Mouse (Mus musculus) MEL (cell line): ENCODE data around the gene Slc29a2. TPM values are rescaled to one million over a fixed set of nuclear protein-coding genes. Genes with fewer than 3 reads are reported as not detected.

Source experiments
- DNase-seq: peaks from one replicate; pipeline ENCODE4 v3.0.0; 2011; ENCODE audit warnings: low read depth, low spot score
- H3K27ac ChIP-seq: 2 replicates; pipeline ENCODE4 v1.5.1; 2012; ENCODE audit warnings: low read depth, mild to moderate bottlenecking, control low read depth, low read length, moderate library complexity; ENCODE audit not compliant: control insufficient read depth
- H3K27me3 ChIP-seq, 2 experiments: fragments of 150-350 bp in 1 of 2; sonication (generic) in 1 of 2; 2 replicates each; pipeline ENCODE4 v1.6.1; 2012; ENCODE audit warnings: low read length in 2 of 2, mild to moderate bottlenecking in 2 of 2, improper control_type of control experiment in 1 of 2, moderate library complexity in 1 of 2; ENCODE audit not compliant: insufficient read depth in 2 of 2, control insufficient read depth in 1 of 2
- H3K36me3 ChIP-seq, 2 experiments: 2 replicates each; pipeline ENCODE4 v1.6.1; 2012 to 2014; ENCODE audit warnings: low read length in 2 of 2, improper control_type of control experiment in 1 of 2, inconsistent platforms in 1 of 2, mild to moderate bottlenecking in 1 of 2; ENCODE audit not compliant: insufficient read depth in 2 of 2, control insufficient read depth in 1 of 2
- H3K4me1 ChIP-seq, 2 experiments: fragments of 150-350 bp in 1 of 2; sonication (generic) in 1 of 2; 2 replicates each; pipeline ENCODE4 v1.6.1; 2012; ENCODE audit warnings: low read length in 2 of 2, improper control_type of control experiment in 1 of 2, mild to moderate bottlenecking in 1 of 2; ENCODE audit not compliant: insufficient read depth in 2 of 2, control insufficient read depth in 1 of 2
- H3K4me3 ChIP-seq, 2 experiments: fragments of 150-350 bp in 1 of 2; sonication (generic) in 1 of 2; 2 replicates each; pipeline ENCODE4 v1.5.1; 2012; ENCODE audit warnings: low read depth in 2 of 2, low read length in 2 of 2, mild to moderate bottlenecking in 2 of 2, moderate library complexity in 2 of 2, control low read depth in 1 of 2, improper control_type of control experiment in 1 of 2; ENCODE audit not compliant: control insufficient read depth in 1 of 2, insufficient read depth in 1 of 2
- H3K79me2 ChIP-seq: 2 replicates; pipeline ENCODE4 v1.6.1; 2012; ENCODE audit warnings: mild to moderate bottlenecking, low read length, moderate library complexity; ENCODE audit not compliant: control insufficient read depth, poor library complexity, insufficient read depth
- H3K9ac ChIP-seq: 2 replicates; pipeline ENCODE4 v1.6.1; 2012; ENCODE audit warnings: low read depth, mild to moderate bottlenecking, control low read depth, low read length, moderate library complexity; ENCODE audit not compliant: control insufficient read depth, poor library complexity, severe bottlenecking
- H3K9me3 ChIP-seq: fragments of 150-350 bp; sonication (generic); replicated peaks from 2 replicates; pipeline ENCODE4 v1.6.1; 2012; ENCODE audit warnings: mild to moderate bottlenecking, low read length, improper control_type of control experiment, moderate library complexity; ENCODE audit not compliant: insufficient read depth
- BHLHE40 ChIP-seq: IDR thresholded peaks from 2 replicates; pipeline ENCODE4 v1.6.1; 2012; ENCODE audit warnings: low read depth, mild to moderate bottlenecking, inconsistent platforms, low read length, improper control_type of control experiment, borderline replicate concordance
- CHD1 ChIP-seq: IDR thresholded peaks from 2 replicates; pipeline ENCODE4 v1.6.1; 2012; ENCODE audit warnings: low read depth, mild to moderate bottlenecking, inconsistent platforms, low read length, improper control_type of control experiment
- CTCF ChIP-seq, 3 experiments: IDR thresholded peaks in 2 of 3; conservative IDR thresholded peaks in 1 of 3; 2 replicates each; pipeline ENCODE4 v1.5.1; 2011 to 2012; ENCODE audit warnings: low read length in 3 of 3, low read depth in 2 of 3, mild to moderate bottlenecking in 2 of 3, improper control_type of control experiment in 1 of 3, inconsistent platforms in 1 of 3, mixed read lengths in 1 of 3, moderate library complexity in 1 of 3; ENCODE audit not compliant: control insufficient read depth in 1 of 3, insufficient read depth in 1 of 3, poor library complexity in 1 of 3, severe bottlenecking in 1 of 3
- ETS1 ChIP-seq: IDR thresholded peaks from 2 replicates; pipeline ENCODE4 v1.6.1; 2012; ENCODE audit warnings: low read depth, mild to moderate bottlenecking, inconsistent platforms, low read length, improper control_type of control experiment, moderate library complexity
- GABPA ChIP-seq: IDR thresholded peaks from 2 replicates; pipeline ENCODE4 v1.6.1; 2012; ENCODE audit warnings: low read depth, mild to moderate bottlenecking, inconsistent platforms, low read length, improper control_type of control experiment, moderate library complexity
- MYC ChIP-seq: IDR thresholded peaks from 2 replicates; pipeline ENCODE4 v1.6.1; 2011; ENCODE audit warnings: low read depth, mild to moderate bottlenecking, low read length, improper control_type of control experiment, moderate library complexity
- RAD21 ChIP-seq: IDR thresholded peaks from 2 replicates; pipeline ENCODE4 v1.6.1; 2011; ENCODE audit warnings: mild to moderate bottlenecking, low read depth, low read length, improper control_type of control experiment
- SMC3 ChIP-seq: IDR thresholded peaks from 2 replicates; pipeline ENCODE4 v1.6.1; 2011; ENCODE audit warnings: low read depth, low read length, improper control_type of control experiment
- ZC3H11A ChIP-seq: IDR thresholded peaks from 2 replicates; pipeline ENCODE4 v1.6.1; 2012; ENCODE audit warnings: low read depth, mild to moderate bottlenecking, inconsistent platforms, low read length, improper control_type of control experiment
- polyA plus RNA-seq, 2 experiments: library from polyadenylated mRNA; stranded (reverse) in 1 of 2; unstranded in 1 of 2; fragments of >175 nt in 1 of 2; fragments of >200 nt in 1 of 2; gene quantifications; 2 replicates each; pipeline versions ENCODE4 v1.2.1 to v1.2.4; 2012; ENCODE audit warnings: low replicate concordance in 2 of 2, low read depth in 1 of 2; ENCODE audit not compliant: insufficient read length in 2 of 2, insufficient read depth in 1 of 2, missing spikeins in 1 of 2
- total RNA-seq: library from RNA; depleted of rRNA; stranded (reverse); fragments of 300-350 nt; gene quantifications from 2 replicates; pipeline ENCODE4 v1.2.3, GENCODE M21; 2012; rRNA removed

Slc29a2 gene
- total and polyA plus RNA-seq, 3 experiments: 3.2 to 10.9 TPM; not detected in 1

GRCm38 (mm10) chr19:5073518-5073917 lies 49.9 kb downstream of the Slc29a2 start:
- peaks cover 2% of the 10 kb centered on the region; the same call in 1 of the 2 replicates for H3K79me2 ChIP-seq
- TF ChIP-seq ZC3H11A: no peak
- no peak for TF ChIP-seq BHLHE40
- peaks cover 5 to 21% of the 10 kb centered on the region in 2 experiments for H3K4me1 ChIP-seq
- H3K9me3 ChIP-seq: no peaks in the 10 kb centered on the region
- H3K9ac ChIP-seq: no peak overlapping the region; the same call in 1 of the 2 replicates
- no peak overlapping the region for H3K27ac ChIP-seq
- peak overlapping the region; percentile 8 to 56; a peak in 3 of 4 replicates for H3K4me3 ChIP-seq
- no peaks in the 10 kb centered on the region for H3K36me3 ChIP-seq
- DNase-seq: no peak
- no peaks in the 10 kb centered on the region for H3K27me3 ChIP-seq

- Histone ChIP-seq H3K9me3 (no peaks in the 10 kb centered on the region), H3K4me3 (no peak overlapping the region), H3K27me3 (peaks cover 0 to 6% of the 10 kb centered on the region in 2 experiments; a peak in 2 of 4 replicates), H3K4me1 (no peaks in the 10 kb centered on the region), H3K79me2 (no peaks in the 10 kb centered on the region), H3K27ac (no peak overlapping the region), H3K9ac (no peak overlapping the region), H3K36me3 (no peaks in the 10 kb centered on the region)
- DNase-seq: no peak
- peak; percentile 2 to 49 (median 13); a peak in 2 of 6 replicates for TF ChIP-seq CTCF (IDR thresholded peaks at IDR 0.05 in 2 of 3, conservative IDR thresholded peaks at IDR 0.05 in 1 of 3; ENCODE audit: control insufficient read depth in 1 of 3, insufficient read depth in 1 of 3, low read depth in 2 of 3, low read length in 3 of 3, poor library complexity in 1 of 3, severe bottlenecking in 1 of 3)
- no peak for TF ChIP-seq GABPA
- TF ChIP-seq ETS1: no peak
- peak; percentile 35 for TF ChIP-seq SMC3
- no peak for TF ChIP-seq CHD1
- peak; percentile 33 for TF ChIP-seq RAD21
- TF ChIP-seq MYC: peak; percentile 29; the same call in 1 of the 2 replicates
Measured at GRCm38 (mm10) chr19:5079279-5079678, 55.6 kb downstream of the Slc29a2 start.

Other genes with a start within 250 kb of the Slc29a2 start
- 51.6 and 57.1 TPM in 2 replicates for gene Rbm4, start 230.0 kb upstream of the Slc29a2 start, total RNA-seq
- gene Rbm4, start 230.0 kb upstream of the Slc29a2 start, polyA plus RNA-seq: 10 to 100 TPM in 1 of 2 experiments, not detected in 1; 31.4 TPM
- gene Gm21992, start 212.2 kb upstream of the Slc29a2 start, total RNA-seq: 10.6 and 10.8 TPM in 2 replicates
- gene Gm21992, start 212.2 kb upstream of the Slc29a2 start, polyA plus RNA-seq: 10 to 100 TPM in 1 of 2 experiments, not detected in 1; 21.9 TPM
- gene Rbm14, start 212.2 kb upstream of the Slc29a2 start, total RNA-seq: 44.7 and 49.0 TPM in 2 replicates
- gene Rbm14, start 212.2 kb upstream of the Slc29a2 start, polyA plus RNA-seq: 10 to 100 TPM in 1 of 2 experiments, not detected in 1; 82.3 TPM
- 43.3 and 48.3 TPM in 2 replicates for gene Ccs, start 184.5 kb upstream of the Slc29a2 start, total RNA-seq
- 10 to 100 TPM in 1 of 2 experiments, not detected in 1; 56.6 TPM for gene Ccs, start 184.5 kb upstream of the Slc29a2 start, polyA plus RNA-seq
- gene Ccdc87, start 184.5 kb upstream of the Slc29a2 start, total RNA-seq: 0.04 TPM in 1 of 2 replicates, not detected in the other
- under 1 TPM in 1 of 2 experiments, not detected in 1; 0.06 TPM for gene Ccdc87, start 184.5 kb upstream of the Slc29a2 start, polyA plus RNA-seq
- gene Ctsf, start 168.7 kb upstream of the Slc29a2 start, total RNA-seq: not detected in 2 replicates
- gene Ctsf, start 168.7 kb upstream of the Slc29a2 start, polyA plus RNA-seq: not detected
- 1.0 and 1.3 TPM in 2 replicates for gene Actn3, start 146.0 kb upstream of the Slc29a2 start, total RNA-seq
- gene Actn3, start 146.0 kb upstream of the Slc29a2 start, polyA plus RNA-seq: under 1 TPM in 1 of 2 experiments, not detected in 1; 0.65 TPM
- 12.9 and 15.8 TPM in 2 replicates for gene Zdhhc24, start 145.2 kb upstream of the Slc29a2 start, total RNA-seq
- 10 to 100 TPM in 1 of 2 experiments, not detected in 1; 21.1 TPM for gene Zdhhc24, start 145.2 kb upstream of the Slc29a2 start, polyA plus RNA-seq
- gene Bbs1, start 117.2 kb upstream of the Slc29a2 start, total RNA-seq: 1.2 and 1.4 TPM in 2 replicates
- 1 to 10 TPM in 1 of 2 experiments, not detected in 1; 1.9 TPM for gene Bbs1, start 117.2 kb upstream of the Slc29a2 start, polyA plus RNA-seq
- 58.7 and 59.4 TPM in 2 replicates for gene Dpp3, start 95.6 kb upstream of the Slc29a2 start, total RNA-seq
- 10 to 100 TPM in 1 of 2 experiments, not detected in 1; 82.7 TPM for gene Dpp3, start 95.6 kb upstream of the Slc29a2 start, polyA plus RNA-seq
- gene Peli3, start 80.7 kb upstream of the Slc29a2 start, total RNA-seq: 0.08 TPM in 1 of 2 replicates, not detected in the other
- under 1 TPM in 1 of 2 experiments, not detected in 1; 0.33 TPM for gene Peli3, start 80.7 kb upstream of the Slc29a2 start, polyA plus RNA-seq
- 98.5 and 108 TPM in 2 replicates for gene Mrpl11, start 61.7 kb upstream of the Slc29a2 start, total RNA-seq
- 100 to 1,000 TPM; 124 to 317 TPM for gene Mrpl11, start 61.7 kb upstream of the Slc29a2 start, polyA plus RNA-seq
- not detected in 2 replicates for gene Npas4, start 33.5 kb upstream of the Slc29a2 start, total RNA-seq
- gene Npas4, start 33.5 kb upstream of the Slc29a2 start, polyA plus RNA-seq: not detected
- gene B4gat1, start 15.0 kb downstream of the Slc29a2 start, total RNA-seq: 6.9 and 7.8 TPM in 2 replicates
- gene B4gat1, start 15.0 kb downstream of the Slc29a2 start, polyA plus RNA-seq: 1 to 10 TPM in 1 of 2 experiments, not detected in 1; 9.6 TPM
- gene AC124502.3, start 15.0 kb downstream of the Slc29a2 start, total RNA-seq: 1.1 and 2.1 TPM in 2 replicates
- under 1 TPM in 1 of 2 experiments, not detected in 1; 0.75 TPM for gene AC124502.3, start 15.0 kb downstream of the Slc29a2 start, polyA plus RNA-seq
- gene Brms1, start 17.5 kb downstream of the Slc29a2 start, total RNA-seq: 22.3 and 29.6 TPM in 2 replicates
- 10 to 100 TPM in 1 of 2 experiments, not detected in 1; 78.6 TPM for gene Brms1, start 17.5 kb downstream of the Slc29a2 start, polyA plus RNA-seq
- 0.33 and 0.42 TPM in 2 replicates for gene Rin1, start 26.6 kb downstream of the Slc29a2 start, total RNA-seq
- gene Rin1, start 26.6 kb downstream of the Slc29a2 start, polyA plus RNA-seq: 1 to 10 TPM in 1 of 2 experiments, not detected in 1; 1.3 TPM
- gene Cd248, start 44.2 kb downstream of the Slc29a2 start, total RNA-seq: 0.23 and 0.27 TPM in 2 replicates
- gene Cd248, start 44.2 kb downstream of the Slc29a2 start, polyA plus RNA-seq: under 1 TPM in 1 of 2 experiments, not detected in 1; 0.86 TPM
- gene Tmem151a, start 61.7 kb downstream of the Slc29a2 start, total RNA-seq: 0.29 TPM in 1 of 2 replicates, not detected in the other
- gene Tmem151a, start 61.7 kb downstream of the Slc29a2 start, polyA plus RNA-seq: under 1 TPM in 1 of 2 experiments, not detected in 1; 0.63 TPM
- 57.5 and 64.3 TPM in 2 replicates for gene Yif1a, start 64.7 kb downstream of the Slc29a2 start, total RNA-seq
- gene Yif1a, start 64.7 kb downstream of the Slc29a2 start, polyA plus RNA-seq: 10 to 100 TPM in 1 of 2 experiments, not detected in 1; 54.0 TPM
- 0.65 and 1.0 TPM in 2 replicates for gene Cnih2, start 74.7 kb downstream of the Slc29a2 start, total RNA-seq
- 1 to 10 TPM in 1 of 2 experiments, not detected in 1; 2.7 TPM for gene Cnih2, start 74.7 kb downstream of the Slc29a2 start, polyA plus RNA-seq
- 86.4 and 94.9 TPM in 2 replicates for gene Rab1b, start 83.2 kb downstream of the Slc29a2 start, total RNA-seq
- gene Rab1b, start 83.2 kb downstream of the Slc29a2 start, polyA plus RNA-seq: 100 to 1,000 TPM in 1 of 2 experiments, not detected in 1; 162 TPM
- gene Klc2, start 94.7 kb downstream of the Slc29a2 start, total RNA-seq: 7.3 TPM in 2 replicates
- 10 to 100 TPM in 1 of 2 experiments, not detected in 1; 30.3 TPM for gene Klc2, start 94.7 kb downstream of the Slc29a2 start, polyA plus RNA-seq
- 5.7 TPM in 2 replicates for gene Pacs1, start 249.3 kb downstream of the Slc29a2 start, total RNA-seq
- gene Pacs1, start 249.3 kb downstream of the Slc29a2 start, polyA plus RNA-seq: 10 to 100 TPM in 1 of 2 experiments, not detected in 1; 19.9 TPM